In the genomic region with DNA sequence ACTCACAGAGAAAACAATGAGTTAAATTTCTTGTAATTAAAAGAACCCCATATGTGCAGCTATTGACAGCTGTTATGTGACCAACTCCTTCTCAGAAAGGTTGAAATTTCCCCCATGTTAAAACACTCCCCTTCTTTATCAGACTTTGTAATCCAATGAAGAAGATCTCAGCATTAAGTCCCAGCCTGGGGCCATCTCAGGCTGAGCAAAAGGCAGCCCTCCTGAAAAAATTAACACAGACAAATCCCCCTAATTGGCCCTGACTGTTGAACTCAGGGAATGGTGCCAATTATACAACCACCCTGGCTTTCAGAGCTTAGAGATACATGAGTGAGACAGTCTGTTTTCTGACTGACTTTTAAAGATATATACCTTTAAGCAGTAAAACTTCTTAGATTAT, we compare ENCODE assay signal across 18 mouse cellular contexts.
"Had no signal": no experiment of that assay in that cellular context is flagged by ENCODE, and none has a peak within 500 bp of the region (broad histone marks: within the 10 kb centered on the region; RNA-seq: fewer than 3 reads in every experiment).

No protein-coding gene starts in this region.

- H3K4me2 ChIP-seq: liver, embryonic 12.5 days; lung, embryonic 14.5 days; midbrain, embryonic 12.5 days; midbrain, embryonic 15.5 days; neural tube, embryonic 13.5 days; neural tube, embryonic 15.5 days had no signal

- H3K9me3 ChIP-seq: liver, embryonic 12.5 days; neural tube, embryonic 13.5 days had no signal

- H3K27me3 ChIP-seq: liver, embryonic 12.5 days; midbrain, embryonic 12.5 days; midbrain, embryonic 15.5 days; neural tube, embryonic 13.5 days; neural tube, embryonic 15.5 days had no signal

- ATAC-seq: liver, embryonic 12.5 days; midbrain, embryonic 15.5 days had no signal

- H3K27ac ChIP-seq: liver, embryonic 12.5 days; liver, embryonic 14.5 days; midbrain, embryonic 12.5 days; midbrain, embryonic 15.5 days; neural tube, embryonic 13.5 days; neural tube, embryonic 15.5 days had no signal

- H3K36me3 ChIP-seq: liver, embryonic 12.5 days; midbrain, embryonic 12.5 days; midbrain, embryonic 15.5 days; neural tube, embryonic 13.5 days; neural tube, embryonic 15.5 days had no signal

- H3K4me3 ChIP-seq: liver, embryonic 12.5 days; midbrain, embryonic 12.5 days; midbrain, embryonic 15.5 days; myocyte; neural tube, embryonic 13.5 days; neural tube, embryonic 15.5 days had no signal

- H3K4me1 ChIP-seq: liver, embryonic 12.5 days; midbrain, embryonic 15.5 days; neural tube, embryonic 13.5 days; neural tube, embryonic 15.5 days had no signal

- H3K9ac ChIP-seq: liver, embryonic 12.5 days; liver, embryonic 14.5 days; lung, embryonic 14.5 days; midbrain, embryonic 12.5 days; midbrain, embryonic 15.5 days; neural tube, embryonic 13.5 days; neural tube, embryonic 15.5 days had no signal

- DNase-seq: lung, adult 18-20 months; lung, embryonic 14.5 days; lung, postnatal 10 days; lung, postnatal 4 days; right cerebral cortex, adult 18-20 months; right cerebral cortex, postnatal 25 days; right cerebral cortex, postnatal 4 days; spleen, adult 18-20 months; thymus, adult 2 months; thymus, postnatal 25 days; thymus, postnatal 4 days had no signal
